Mouse (Mus musculus) liver, adult 2 months (tissue): ENCODE measurements around the gene Zfp207.

Experiments used
- CTCF ChIP-seq: fragments of 200-500 bp; IDR thresholded peaks from 2 replicates; pipeline ENCODE4 v1.5.1; 2011; ENCODE audit warnings: low read depth, low read length, control low read depth
- POLR2A ChIP-seq: fragments of 200-500 bp; IDR thresholded peaks from 2 replicates; pipeline ENCODE4 v1.6.1; 2011; ENCODE audit warnings: low read length, control low read depth; ENCODE audit not compliant: insufficient read depth; ENCODE audit errors: extremely low read depth

- TF ChIP-seq POLR2A (no peak), CTCF (no peak)
Measured at GRCm38 (mm10) chr11:80446916-80447315, 63.8 kb downstream of the Zfp207 start.
